Mouse (Mus musculus): ENCODE data around the gene Pkd1.

DNA sequence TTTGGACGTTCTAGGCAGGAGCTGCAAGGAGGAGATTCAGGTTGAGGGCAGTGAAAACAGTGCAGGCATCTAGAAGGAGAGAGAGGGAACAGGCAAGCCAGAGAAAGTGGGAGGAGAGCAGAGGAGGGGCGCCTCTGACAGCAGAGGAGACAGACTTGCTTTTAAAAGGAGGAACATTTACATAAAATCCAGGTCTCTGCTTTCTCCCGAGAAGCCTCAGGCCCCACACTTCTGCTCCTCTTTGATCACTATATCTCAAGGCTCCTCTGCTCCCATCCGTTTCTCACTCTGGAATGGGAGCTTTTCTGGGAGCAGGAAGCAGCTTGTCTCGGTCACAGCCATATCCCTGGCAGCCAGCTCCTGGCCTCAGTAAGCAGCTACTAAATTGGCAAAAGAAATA is 14.3 kb upstream of the Pkd1 start:
- TF ChIP-seq CTCF (IDR thresholded peaks at IDR 0.05; ENCODE audit: low read depth, low read length) = no peak
- no peak for TF ChIP-seq TAL1 (conservative IDR thresholded peaks at IDR 0.05; ENCODE audit: low read depth, low read length)

All from G1E (cell line).